Mouse (Mus musculus) gastrocnemius, postnatal 14 days (tissue): ENCODE measurements at regions not wholly inside any gene's neighbourhood (a gene's known extent, or its start where the extent isn't known, plus 50 kb on each side); places are given as distances from the start of the nearest gene placed in this dataset.

Experiments used
- DNase-seq: peaks from one replicate; pipeline ENCODE4 v3.0.0; 2021; ENCODE audit warnings: mixed read lengths
- intact Hi-C: fragments of 180-260 bp; cut with DNase I; formaldehyde crosslinking; loops from one replicate; pipeline ENCODE4 v1.15.1; 2025; ENCODE audit warnings: low total_unique reads

DNA sequence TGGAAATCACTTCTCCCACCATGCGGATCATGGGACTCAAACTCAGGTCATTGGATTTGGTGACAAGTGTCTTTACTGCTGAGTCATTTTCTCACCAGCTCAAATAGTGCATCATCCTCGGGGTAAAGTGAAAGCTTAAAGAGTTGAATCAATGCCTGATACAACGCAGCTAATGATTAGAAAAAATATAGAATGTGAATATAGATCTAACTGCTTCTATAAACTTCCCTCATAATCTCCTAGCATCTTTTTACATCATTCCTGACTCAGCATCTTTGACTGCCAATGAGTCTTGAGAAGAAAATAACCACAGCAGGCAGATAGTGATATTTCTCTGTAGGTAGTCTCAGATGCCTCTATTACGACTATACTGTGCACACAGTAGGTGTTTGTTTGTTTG lies 640.0 kb downstream of the Lmo4 start:
- DNase-seq: no peak
- intact Hi-C loops: no loop called here

DNA sequence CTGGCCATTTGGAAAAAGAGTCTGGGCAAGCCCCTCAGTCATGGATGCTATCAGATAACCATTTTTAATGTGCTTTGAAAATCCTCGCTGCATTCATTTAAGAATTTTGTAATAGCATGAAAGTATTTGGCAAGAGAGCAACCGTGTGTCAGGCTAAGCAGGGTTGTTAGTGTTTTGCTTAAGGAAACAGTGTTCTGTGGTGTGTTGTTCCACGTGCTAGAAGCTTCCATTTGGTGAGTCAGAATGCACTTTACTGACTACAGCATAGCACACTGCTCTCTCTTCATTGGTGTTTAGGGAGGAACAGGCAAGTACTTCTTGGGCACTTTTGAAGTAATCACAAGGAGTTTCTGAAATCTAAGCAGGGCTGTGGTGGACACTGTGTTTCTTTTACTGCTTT lies 661.0 kb upstream of the Pkn2 start:
- no peak for DNase-seq
- intact Hi-C loops: no loop called here

DNA sequence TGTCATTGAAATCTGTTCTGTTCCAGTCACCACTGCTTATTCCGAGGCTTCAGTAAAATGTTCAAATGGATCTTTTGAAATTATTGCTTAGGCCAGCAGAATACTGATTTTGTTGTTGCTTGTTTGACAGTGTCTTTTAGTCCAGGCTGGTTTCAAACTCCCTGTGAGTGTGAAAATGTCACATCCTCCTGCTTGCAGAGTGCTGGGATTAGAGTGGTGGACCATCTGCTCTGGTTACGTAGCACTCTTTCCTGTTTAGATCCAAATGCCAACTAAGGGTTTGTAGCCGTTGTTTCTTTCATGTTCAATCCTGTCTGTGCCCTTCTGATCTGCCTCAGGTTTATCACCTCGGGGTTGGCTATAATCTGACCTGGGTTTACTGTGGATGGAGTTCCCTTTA lies 646.2 kb upstream of the Pkn2 start:
- no peak for DNase-seq
- intact Hi-C loops: no loop called here

DNA sequence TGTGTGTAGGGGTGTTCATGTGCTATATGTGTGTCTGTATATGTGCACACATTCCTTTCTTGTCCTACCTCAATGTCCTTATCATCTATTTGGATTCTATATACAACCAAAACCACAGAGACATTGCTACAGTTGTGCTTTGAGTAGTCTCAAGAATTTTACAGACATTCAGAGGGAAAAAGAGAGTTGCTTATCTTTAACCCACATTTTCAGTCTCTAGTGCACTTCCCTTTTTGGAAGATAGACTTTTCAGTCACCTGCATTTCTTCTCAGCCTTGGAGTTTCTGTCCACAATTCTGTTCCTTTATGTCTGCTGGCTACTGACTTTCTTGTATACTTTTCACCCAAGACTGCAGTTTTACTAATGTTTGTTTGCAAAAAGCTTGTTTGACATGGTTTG lies 645.5 kb upstream of the Pkn2 start:
- DNase-seq: no peak
- intact Hi-C loops: no loop called here

DNA sequence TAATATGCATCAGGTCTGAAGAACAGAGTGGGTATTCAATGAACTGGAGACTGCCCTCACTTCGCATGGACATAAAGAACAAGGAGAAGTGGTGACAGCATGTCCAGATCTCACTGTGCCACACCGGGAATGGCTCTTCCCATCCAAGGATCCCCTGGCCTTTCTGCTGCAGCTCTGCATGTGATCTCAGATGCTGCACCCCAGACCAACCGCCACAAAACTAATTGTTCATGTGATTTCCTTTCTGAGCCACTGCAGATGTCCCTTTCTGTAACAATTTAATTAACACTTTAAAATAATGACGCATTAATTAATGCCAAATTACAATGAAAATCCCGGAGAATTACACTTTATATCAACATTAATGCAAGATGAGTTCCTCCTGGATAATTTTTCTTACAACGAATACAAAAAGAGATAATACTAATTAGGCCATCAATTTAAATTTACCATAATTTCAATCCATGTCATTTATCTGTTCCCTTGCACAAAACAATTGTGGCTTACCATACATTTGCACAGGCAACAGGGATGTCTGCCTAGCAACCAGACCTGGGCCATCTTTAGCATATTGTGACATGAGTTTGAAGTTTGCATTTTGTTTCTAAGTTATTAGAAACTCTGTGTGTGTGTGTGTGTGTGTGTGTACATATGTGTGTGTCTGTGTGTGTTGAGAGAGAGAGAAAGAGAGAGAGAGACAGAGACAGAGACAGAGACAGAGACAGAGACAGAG lies 630.9 kb upstream of the Pkn2 start:
- no peak for DNase-seq
- intact Hi-C loops: no loop called here

DNA sequence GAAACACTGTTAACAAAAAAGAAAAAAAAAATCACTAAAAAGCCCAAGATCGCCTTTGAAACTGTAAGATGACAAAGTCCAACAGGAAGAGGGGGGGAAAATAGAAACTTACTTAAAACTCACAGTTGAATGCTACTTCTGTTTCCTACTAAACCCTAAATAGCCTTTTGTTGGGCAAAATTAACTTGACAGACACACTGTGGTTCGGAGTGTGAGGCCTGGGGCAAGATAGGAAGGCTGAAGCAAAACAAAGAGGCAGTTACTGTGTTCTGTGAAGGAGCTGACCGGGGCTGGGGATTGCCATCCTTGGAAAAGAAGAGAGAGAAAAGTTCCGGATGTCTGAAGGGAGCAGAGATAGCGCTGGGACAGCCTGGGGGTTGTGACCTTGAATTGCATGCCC lies 627.7 kb upstream of the Pkn2 start:
- DNase-seq: no peak
- intact Hi-C loops: no loop called here

DNA sequence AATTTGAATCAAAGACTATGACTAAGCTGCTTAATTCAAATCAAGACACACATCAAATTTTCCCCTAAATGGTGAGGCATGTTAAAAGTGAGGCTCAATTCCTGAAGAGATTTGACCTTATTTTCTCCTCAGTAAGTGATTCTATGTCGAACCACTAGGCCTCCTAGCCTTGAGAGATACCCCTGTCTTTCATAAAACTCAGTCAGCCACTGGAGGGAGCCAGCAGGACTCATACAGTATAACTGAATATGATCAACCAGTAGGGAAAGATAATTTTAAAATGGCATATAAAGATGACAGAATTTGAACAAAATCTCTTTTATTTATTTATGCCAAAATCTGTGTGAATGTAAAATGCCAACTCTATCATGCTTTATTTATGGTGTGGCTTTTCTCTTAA lies 626.5 kb upstream of the Pkn2 start:
- intact Hi-C loops: no loop called here

DNA sequence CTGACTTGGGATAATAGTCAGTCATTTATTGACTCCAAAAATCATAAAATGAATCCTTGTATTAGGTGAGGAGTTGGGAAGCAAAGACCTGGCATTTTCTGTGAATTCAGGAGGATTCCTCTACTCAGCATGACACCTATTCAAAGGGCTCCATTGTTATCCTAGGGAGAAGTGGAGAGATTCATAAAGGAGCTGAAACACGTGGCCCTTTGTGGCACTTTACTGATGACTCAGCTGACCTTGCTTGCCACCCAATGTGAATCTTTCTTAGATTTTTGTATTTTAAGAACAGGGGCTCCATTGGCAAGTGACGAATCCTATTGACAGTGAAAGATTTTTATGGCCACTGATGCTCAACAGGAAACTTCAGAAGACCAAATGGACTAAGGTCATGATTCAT lies 619.2 kb upstream of the Pkn2 start:
- intact Hi-C loops: no loop called here
- DNase-seq: no peak

More for the DNA sequence above, 626.5 kb upstream of the Pkn2 start:
- peak; percentile 14 for DNase-seq

DNA sequence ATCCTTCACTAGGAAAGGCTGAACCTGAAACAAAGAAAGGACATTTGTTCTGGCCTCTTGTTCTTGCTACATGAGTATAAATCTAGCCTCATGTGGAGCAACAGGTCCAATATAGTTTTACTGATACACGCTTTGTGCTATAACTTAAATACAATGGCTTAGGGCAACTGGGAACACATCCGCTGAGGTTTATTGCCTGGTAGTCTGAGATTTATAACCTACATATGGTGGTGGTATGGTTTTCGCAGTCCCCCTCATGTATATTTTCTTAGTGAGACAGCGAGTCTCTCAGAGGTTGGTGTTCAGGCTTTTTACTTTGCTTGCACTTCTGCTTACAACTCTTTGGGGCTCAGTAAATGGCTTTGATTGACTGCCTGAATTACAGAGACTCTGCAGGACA lies 613.6 kb upstream of the Pkn2 start:
- intact Hi-C loops: no loop called here
- DNase-seq: no peak

DNA sequence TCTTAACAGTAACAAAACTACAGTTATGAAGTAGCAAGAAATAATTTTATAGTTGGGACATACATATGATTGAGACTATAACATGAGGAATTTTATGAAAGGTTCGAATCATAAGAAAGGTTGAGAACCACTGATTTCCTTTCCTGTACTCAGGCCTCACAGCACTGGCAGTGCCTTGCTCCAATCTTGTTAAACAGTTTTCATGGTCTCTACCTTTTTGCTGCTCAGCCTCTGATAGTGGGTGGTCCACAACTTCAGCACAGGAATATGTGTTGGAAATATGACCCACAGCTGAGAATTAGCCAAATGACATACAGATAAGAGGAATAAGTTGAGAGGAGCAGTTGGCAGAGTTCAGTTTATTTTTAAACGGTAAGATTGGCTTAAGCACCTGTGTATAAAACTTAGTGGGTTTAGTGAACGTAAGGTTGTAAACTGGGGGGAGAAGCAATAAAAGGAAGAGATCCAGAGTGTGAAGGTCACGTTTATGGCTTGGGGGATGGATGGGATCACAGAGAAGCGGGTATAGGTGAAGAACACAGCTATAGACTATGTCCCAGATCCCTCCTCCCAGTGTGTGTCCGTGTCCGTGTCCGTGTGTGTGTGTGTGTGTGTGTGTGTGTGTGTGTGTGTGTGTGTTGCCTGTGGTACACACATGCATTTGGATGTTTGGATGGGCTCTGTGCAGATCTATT lies 596.3 kb upstream of the Pkn2 start:
- DNase-seq: no peak
- intact Hi-C loops: no loop called here

DNA sequence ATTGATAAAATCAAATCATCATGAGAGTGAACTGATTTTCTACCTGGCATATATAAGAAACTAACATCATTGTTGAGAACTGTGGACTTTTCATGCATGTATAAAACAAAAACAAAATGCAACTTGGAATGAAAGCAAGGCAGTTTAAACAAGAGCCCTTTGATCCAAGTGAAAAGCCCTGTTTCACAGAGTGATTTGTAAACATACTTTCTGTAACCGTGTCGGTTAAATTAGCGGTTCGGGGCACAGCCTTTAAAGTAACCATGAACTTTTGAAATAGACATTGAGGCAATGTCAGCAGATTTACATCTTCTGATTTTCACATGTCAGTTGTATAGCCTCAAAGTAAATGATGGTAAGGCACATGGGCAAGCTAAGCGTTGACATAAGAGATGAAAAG lies 593.7 kb upstream of the Pkn2 start:
- no peak for DNase-seq
- intact Hi-C loops: no loop called here

DNA sequence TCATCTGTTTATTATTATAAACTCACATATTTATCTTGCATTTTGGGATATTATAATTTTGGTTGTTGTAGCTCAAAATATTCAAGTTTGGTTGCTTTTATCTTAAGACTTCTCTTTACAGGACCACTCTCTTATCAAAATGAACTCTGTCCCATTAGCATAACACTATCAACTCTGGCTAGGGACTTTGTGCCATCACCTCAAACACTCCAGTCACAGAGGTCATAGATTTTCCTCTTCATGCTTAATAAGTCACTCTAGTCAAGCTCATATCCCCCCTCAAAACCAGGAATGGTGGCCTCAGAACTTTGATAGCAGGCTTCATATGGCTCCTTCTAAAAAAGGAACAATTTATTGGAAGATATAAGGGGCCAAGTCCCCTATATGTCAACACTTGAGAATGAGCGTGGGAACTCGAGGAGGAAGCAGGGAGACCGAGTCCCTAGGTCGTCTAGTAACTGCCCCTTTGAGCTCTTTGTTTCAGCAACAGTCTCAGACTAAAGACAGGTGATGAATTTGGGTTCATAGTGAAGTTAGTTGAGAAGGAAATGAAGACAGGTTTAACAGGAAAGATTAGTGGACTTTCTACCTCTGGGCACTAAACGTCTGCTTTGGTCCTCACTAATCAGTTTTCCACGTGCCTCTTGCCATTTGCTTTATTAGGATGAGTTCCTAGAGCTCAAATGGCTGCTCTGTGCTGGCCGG lies 565.4 kb upstream of the Pkn2 start:
- DNase-seq: no peak
- intact Hi-C loops: no loop called here

DNA sequence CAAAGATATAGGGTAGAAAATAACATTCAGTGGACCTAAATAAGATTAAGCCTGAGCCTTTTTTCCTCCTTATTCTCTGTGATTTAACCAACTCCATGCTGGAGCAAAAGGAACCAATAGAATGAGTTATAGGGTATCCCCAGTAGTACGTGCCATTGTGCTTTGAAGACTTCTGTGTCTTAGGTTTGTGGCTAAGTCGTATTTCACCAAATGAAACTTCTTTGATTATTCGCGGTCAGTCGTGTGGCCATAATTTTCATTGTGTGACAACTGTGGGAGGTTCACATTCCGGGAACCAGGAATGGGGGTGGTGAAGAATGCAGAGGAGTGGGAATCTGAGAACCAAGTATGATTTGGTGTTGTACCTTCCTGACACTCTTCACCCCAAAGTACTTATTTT lies 535.6 kb upstream of the Pkn2 start:
- intact Hi-C loops: no loop called here
- no peak for DNase-seq

DNA sequence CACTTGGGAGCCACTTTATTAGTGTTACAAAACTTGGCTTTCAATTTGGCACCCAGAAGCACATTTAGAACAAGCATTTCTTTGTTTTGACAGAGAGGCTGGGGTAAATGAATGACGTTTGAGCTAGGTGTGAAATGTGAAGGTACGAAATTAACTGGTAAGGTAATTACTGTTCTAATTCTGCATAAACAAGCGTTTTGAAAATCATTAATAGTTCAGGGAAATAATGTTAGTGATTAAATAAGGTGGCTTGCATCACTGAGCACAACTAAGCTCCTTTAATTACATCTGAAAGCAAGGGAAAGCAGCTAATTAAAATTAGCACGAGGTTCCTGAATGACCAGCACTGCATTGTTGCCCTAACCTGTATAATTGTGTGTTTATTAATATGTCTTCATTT lies 529.9 kb upstream of the Pkn2 start:
- no peak for DNase-seq
- intact Hi-C loops: no loop called here

DNA sequence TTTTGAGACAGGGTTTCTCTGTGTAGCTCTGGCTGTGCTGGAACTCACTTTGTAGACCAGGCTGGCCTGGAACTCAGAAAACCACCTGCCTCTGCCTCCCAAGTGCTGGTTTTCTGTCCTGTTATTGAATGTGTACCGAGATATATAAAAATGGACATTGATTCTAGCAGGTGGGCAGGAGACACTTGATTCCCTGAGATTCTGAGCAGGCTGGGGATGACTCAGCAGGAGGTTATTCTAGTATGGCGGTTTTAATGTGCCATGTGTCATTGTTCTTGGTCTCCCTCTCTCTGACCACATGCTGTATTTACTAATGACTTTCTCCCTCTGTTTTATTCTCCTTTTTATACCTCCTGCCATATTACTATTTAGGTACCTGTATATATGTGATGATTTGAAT lies 517.2 kb upstream of the Pkn2 start:
- intact Hi-C loops: no loop called here

DNA sequence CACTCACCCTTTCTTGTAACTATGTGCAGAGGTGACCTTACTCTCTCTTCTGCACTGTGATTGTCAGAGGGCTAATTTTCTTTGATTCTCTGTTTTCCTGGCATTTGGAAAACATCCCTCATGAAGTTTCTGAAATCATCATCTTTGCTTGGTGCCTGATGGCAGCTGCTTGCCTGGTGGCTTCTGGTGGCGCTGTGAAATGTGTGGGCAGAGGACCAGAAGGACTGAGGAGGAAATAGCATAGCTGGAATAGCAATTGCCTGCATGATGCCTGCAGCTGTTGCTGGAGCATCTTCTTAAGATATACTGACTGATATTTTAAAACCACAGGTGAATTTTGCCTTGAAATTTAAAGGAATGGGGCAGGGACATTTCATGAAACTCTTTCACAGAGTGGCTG lies 502.6 kb upstream of the Pkn2 start:
- intact Hi-C loops: no loop called here
- no peak for DNase-seq

More for the DNA sequence above, 517.2 kb upstream of the Pkn2 start:
- no peak for DNase-seq

DNA sequence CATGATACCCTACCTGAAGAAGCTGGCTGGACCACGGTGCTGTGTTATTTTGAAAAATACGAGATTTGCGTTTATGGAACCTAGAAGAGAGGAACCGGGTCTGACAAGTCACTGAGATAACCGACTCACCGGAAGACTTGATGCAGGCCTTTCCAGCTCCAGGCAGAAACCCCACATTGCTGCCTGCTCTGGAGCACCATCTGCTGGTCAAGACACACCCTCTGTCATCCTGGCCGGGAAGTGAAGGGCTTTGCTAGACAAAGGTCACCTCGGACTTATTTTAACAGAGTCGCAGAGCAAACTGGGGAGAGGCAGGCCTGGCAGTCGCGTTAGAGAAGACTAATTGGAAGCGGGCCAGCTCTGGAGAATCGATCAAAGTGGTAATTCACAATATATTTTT lies 497.4 kb upstream of the Pkn2 start:
- DNase-seq: peak; percentile 56
- intact Hi-C loops: no loop called here

DNA sequence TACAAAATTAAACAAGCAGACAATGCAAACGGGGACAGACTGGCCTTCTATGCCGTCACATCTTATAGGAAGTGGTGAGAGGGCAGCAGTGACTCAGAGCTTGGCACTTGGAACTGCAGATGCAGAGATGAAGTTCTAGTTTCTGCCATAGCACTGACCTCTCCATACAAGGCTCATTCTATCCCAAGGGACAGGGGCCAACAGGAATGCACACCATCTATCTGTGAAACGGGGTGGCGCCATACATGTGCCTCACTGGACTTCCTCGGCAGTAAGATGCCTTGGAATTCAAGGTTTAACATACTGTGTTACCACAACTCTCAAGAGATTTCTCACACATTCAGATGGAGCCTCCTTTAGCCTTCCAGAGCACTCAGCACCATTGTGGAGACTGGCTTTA lies 495.6 kb upstream of the Pkn2 start:
- intact Hi-C loops: no loop called here
- no peak for DNase-seq

DNA sequence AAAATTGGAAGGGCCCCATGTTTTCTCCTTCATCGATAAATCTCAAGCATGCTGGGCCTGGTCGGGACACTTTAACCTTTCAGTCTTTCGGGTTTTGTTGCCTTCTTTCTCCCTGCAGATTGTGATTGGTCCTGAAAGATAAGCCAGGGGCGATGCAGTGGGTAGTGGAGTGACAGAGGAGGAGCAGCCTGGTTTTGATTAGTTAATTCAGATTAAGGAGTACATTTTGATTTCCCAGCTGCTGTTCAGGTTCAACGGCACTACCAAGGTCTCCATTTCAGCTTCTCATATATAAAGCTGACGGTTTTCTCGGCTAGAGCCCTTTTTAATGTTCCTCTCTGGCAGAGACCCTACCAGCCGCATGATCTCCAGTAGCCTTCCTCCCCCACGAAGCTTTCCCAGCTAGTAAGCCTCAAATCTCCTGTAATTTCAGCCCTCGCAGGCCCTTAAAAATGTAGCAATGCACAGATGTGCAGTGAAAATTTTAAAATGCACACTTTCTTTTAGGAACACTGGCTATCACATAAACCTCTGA lies 493.8 kb upstream of the Pkn2 start:
- no peak for DNase-seq
- intact Hi-C loops: no loop called here

DNA sequence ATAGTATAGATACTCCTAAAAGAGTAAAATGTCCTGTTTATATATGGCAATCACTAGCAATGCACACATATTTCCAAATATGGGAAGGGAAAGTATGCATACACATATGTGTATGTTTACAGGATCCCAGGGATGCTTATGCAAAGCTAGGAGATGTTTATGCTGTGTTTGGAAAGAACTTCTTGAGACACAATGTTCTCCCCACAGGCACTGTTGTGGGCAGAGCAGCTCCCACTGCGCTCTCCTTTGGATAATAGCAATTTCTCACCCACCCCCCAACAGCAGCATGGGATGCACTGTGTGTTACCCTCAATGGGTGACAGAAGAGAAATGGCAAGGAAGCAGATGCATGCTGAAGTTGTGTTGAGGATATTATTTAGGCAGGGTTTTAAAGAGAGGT lies 491.7 kb upstream of the Pkn2 start:
- intact Hi-C loops: no loop called here
- DNase-seq: no peak

DNA sequence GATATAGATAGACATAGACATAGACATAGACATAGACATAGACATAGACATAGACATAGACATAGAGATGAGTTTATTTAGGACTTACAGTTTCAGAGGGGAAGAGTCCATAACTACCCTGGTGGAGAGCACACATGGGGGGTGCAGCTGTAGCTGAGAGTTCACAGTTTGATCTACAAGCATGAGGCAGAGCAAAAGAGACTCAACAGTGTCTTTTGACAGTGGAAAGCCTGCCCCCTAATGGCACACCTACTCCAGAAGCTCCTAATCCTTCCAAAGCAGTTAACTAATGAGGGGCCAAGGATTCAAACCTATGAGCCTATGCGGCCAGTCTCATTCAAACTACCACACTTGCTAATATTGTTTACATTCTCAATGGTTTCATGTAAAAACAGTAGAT lies 487.2 kb upstream of the Pkn2 start:
- no peak for DNase-seq
- intact Hi-C loops: no loop called here
